Mouse (Mus musculus) pancreas, adult 10 weeks (tissue): ENCODE data around the gene Cd209b. TPM values are rescaled to one million over a fixed set of nuclear protein-coding genes. Genes with fewer than 3 reads are reported as not detected.

Experiments
- polyA plus RNA-seq: library from polyadenylated mRNA; stranded (reverse); fragments of 350-450 nt; fragmentation: Illumina TruSeq; extraction: RNeasy Lipid Tissue Mini Kit (QIAGEN cat#74804); gene quantifications from one replicate; pipeline ENCODE4 v1.2.3, GENCODE M21; 2015; ENCODE audit warnings: low read depth, low replicate concordance; ENCODE audit not compliant: insufficient read depth

Gene Cd209b
- 0.42 TPM for polyA plus RNA-seq

GRCm38 (mm10) chr8:3926744-3927143 is at the start of gene Cd209b:
TSS of gene Cd209b (minus strand) at chr8:3926844.

GRCm38 (mm10) chr8:3954646-3955045 is 28.0 kb upstream of the Cd209b start, which contains the start of gene Cd209c:
TSS of gene Cd209c (minus strand) at chr8:3954746.

GRCm38 (mm10) chr8:3878455-3878854 is 48.2 kb downstream of the Cd209b start, which contains the start of gene Cd209d:
TSS of gene Cd209d (minus strand) at chr8:3878555.

Other genes starting within 250 kb of the Cd209b start
- not detected for gene Fcer2a, start 232.7 kb downstream of the Cd209b start, polyA plus RNA-seq
- not detected for gene Clec4g, start 206.2 kb downstream of the Cd209b start, polyA plus RNA-seq
- gene Cd209a, start 177.9 kb downstream of the Cd209b start, polyA plus RNA-seq: 1.0 TPM
- not detected for gene Cd209e, start 72.5 kb downstream of the Cd209b start, polyA plus RNA-seq
- gene Cd209d, start 48.3 kb downstream of the Cd209b start, polyA plus RNA-seq: not detected
- not detected for gene Cd209c, start 27.9 kb upstream of the Cd209b start, polyA plus RNA-seq
- gene Cd209f, start 179.0 kb upstream of the Cd209b start, polyA plus RNA-seq: 7.1 TPM
- gene Cd209g, start 207.3 kb upstream of the Cd209b start, polyA plus RNA-seq: 3.0 TPM
- gene Evi5l, start 239.7 kb upstream of the Cd209b start, polyA plus RNA-seq: 5.1 TPM